Mouse (Mus musculus): ENCODE measurements around the gene Traf3. TPM values are rescaled to one million over a fixed set of nuclear protein-coding genes. Genes with fewer than 3 reads are reported as not detected.

The Traf3 gene
- polyA plus RNA-seq, 1 experiment: 43.8 TPM

- DNase-seq (ENCODE audit: low read depth): peak; percentile 28
- TF ChIP-seq POLR2A (IDR thresholded peaks at IDR 0.05; ENCODE audit: borderline replicate concordance, extremely low read depth, insufficient read depth, insufficient read length, poor library complexity, severe bottlenecking) (no peak), CTCF (IDR thresholded peaks at IDR 0.05; ENCODE audit: borderline replicate concordance, extremely low read depth, insufficient read depth, insufficient read length) (no peak)
Measured at GRCm38 (mm10) chr12:111241916-111242315, 75.7 kb downstream of the Traf3 start.

- DNase-seq (ENCODE audit: low read depth): no peak
- TF ChIP-seq CTCF (IDR thresholded peaks at IDR 0.05; ENCODE audit: borderline replicate concordance, extremely low read depth, insufficient read depth, insufficient read length): no peak
- no peak for TF ChIP-seq POLR2A (IDR thresholded peaks at IDR 0.05; ENCODE audit: borderline replicate concordance, extremely low read depth, insufficient read depth, insufficient read length, poor library complexity, severe bottlenecking)
Measured at GRCm38 (mm10) chr12:111242346-111242745, 76.2 kb downstream of the Traf3 start.

- DNase-seq (ENCODE audit: low read depth): no peak
- TF ChIP-seq CTCF (IDR thresholded peaks at IDR 0.05; ENCODE audit: borderline replicate concordance, extremely low read depth, insufficient read depth, insufficient read length): no peak
- no peak for TF ChIP-seq POLR2A (IDR thresholded peaks at IDR 0.05; ENCODE audit: borderline replicate concordance, extremely low read depth, insufficient read depth, insufficient read length, poor library complexity, severe bottlenecking)
Measured at GRCm38 (mm10) chr12:111243733-111244132, 77.6 kb downstream of the Traf3 start.

- no peak for DNase-seq (ENCODE audit: low read depth)
- no peak for TF ChIP-seq CTCF (IDR thresholded peaks at IDR 0.05; ENCODE audit: borderline replicate concordance, extremely low read depth, insufficient read depth, insufficient read length)
- TF ChIP-seq POLR2A (IDR thresholded peaks at IDR 0.05; ENCODE audit: borderline replicate concordance, extremely low read depth, insufficient read depth, insufficient read length, poor library complexity, severe bottlenecking): no peak
Measured at GRCm38 (mm10) chr12:111245070-111245469, 78.9 kb downstream of the Traf3 start.

GRCm38 (mm10) chr12:111246808-111247464, 80.8 kb downstream of the Traf3 start:
- TF ChIP-seq CTCF (IDR thresholded peaks at IDR 0.05; ENCODE audit: borderline replicate concordance, extremely low read depth, insufficient read depth, insufficient read length): no peak
- no peak for TF ChIP-seq POLR2A (IDR thresholded peaks at IDR 0.05; ENCODE audit: borderline replicate concordance, extremely low read depth, insufficient read depth, insufficient read length, poor library complexity, severe bottlenecking)
- no peak for DNase-seq (ENCODE audit: low read depth)

GRCm38 (mm10) chr12:111249095-111249494, 82.9 kb downstream of the Traf3 start:
- no peak for DNase-seq (ENCODE audit: low read depth)
- TF ChIP-seq POLR2A (IDR thresholded peaks at IDR 0.05; ENCODE audit: borderline replicate concordance, extremely low read depth, insufficient read depth, insufficient read length, poor library complexity, severe bottlenecking) (no peak), CTCF (IDR thresholded peaks at IDR 0.05; ENCODE audit: borderline replicate concordance, extremely low read depth, insufficient read depth, insufficient read length) (no peak)

GRCm38 (mm10) chr12:111250116-111250515, 83.9 kb downstream of the Traf3 start:
- no peak for TF ChIP-seq CTCF (IDR thresholded peaks at IDR 0.05; ENCODE audit: borderline replicate concordance, extremely low read depth, insufficient read depth, insufficient read length)
- TF ChIP-seq POLR2A (IDR thresholded peaks at IDR 0.05; ENCODE audit: borderline replicate concordance, extremely low read depth, insufficient read depth, insufficient read length, poor library complexity, severe bottlenecking): no peak
- no peak for DNase-seq (ENCODE audit: low read depth)

- no peak for DNase-seq (ENCODE audit: low read depth)
- TF ChIP-seq CTCF (IDR thresholded peaks at IDR 0.05; ENCODE audit: borderline replicate concordance, extremely low read depth, insufficient read depth, insufficient read length) (peak; percentile 32; the same call in 1 of the 2 replicates), POLR2A (IDR thresholded peaks at IDR 0.05; ENCODE audit: borderline replicate concordance, extremely low read depth, insufficient read depth, insufficient read length, poor library complexity, severe bottlenecking) (no peak)
Measured at GRCm38 (mm10) chr12:111251227-111251626, 85.1 kb downstream of the Traf3 start.

- no peak for TF ChIP-seq POLR2A (IDR thresholded peaks at IDR 0.05; ENCODE audit: borderline replicate concordance, extremely low read depth, insufficient read depth, insufficient read length, poor library complexity, severe bottlenecking)
- no peak for TF ChIP-seq CTCF (IDR thresholded peaks at IDR 0.05; ENCODE audit: borderline replicate concordance, extremely low read depth, insufficient read depth, insufficient read length)
- DNase-seq (ENCODE audit: low read depth): no peak
Measured at GRCm38 (mm10) chr12:111263650-111264049, 97.5 kb downstream of the Traf3 start.

- TF ChIP-seq CTCF (IDR thresholded peaks at IDR 0.05; ENCODE audit: borderline replicate concordance, extremely low read depth, insufficient read depth, insufficient read length) (no peak), POLR2A (IDR thresholded peaks at IDR 0.05; ENCODE audit: borderline replicate concordance, extremely low read depth, insufficient read depth, insufficient read length, poor library complexity, severe bottlenecking) (no peak)
- DNase-seq (ENCODE audit: low read depth): no peak
Measured at GRCm38 (mm10) chr12:111265212-111265611, 99.0 kb downstream of the Traf3 start.

- TF ChIP-seq POLR2A (IDR thresholded peaks at IDR 0.05; ENCODE audit: borderline replicate concordance, extremely low read depth, insufficient read depth, insufficient read length, poor library complexity, severe bottlenecking) (no peak), CTCF (IDR thresholded peaks at IDR 0.05; ENCODE audit: borderline replicate concordance, extremely low read depth, insufficient read depth, insufficient read length) (no peak)
- DNase-seq (ENCODE audit: low read depth): no peak
Measured at GRCm38 (mm10) chr12:111266592-111266991, 100.4 kb downstream of the Traf3 start.

GRCm38 (mm10) chr12:111267673-111268325, 101.6 kb downstream of the Traf3 start:
- no peak for TF ChIP-seq POLR2A (IDR thresholded peaks at IDR 0.05; ENCODE audit: borderline replicate concordance, extremely low read depth, insufficient read depth, insufficient read length, poor library complexity, severe bottlenecking)
- no peak for TF ChIP-seq CTCF (IDR thresholded peaks at IDR 0.05; ENCODE audit: borderline replicate concordance, extremely low read depth, insufficient read depth, insufficient read length)
- DNase-seq (ENCODE audit: low read depth): no peak
